Mouse (Mus musculus): ENCODE measurements around the gene Cysrt1.

Gene Cysrt1

GRCm38 (mm10) chr2:25234050-25234449 is 8.2 kb downstream of the Cysrt1 start, which contains the start of gene Slc34a3:
Gene Slc34a3, minus strand, starts transcription at chr2:25234364.
- no peak for DNase-seq

GRCm38 (mm10) chr2:25233421-25233820 is 8.8 kb downstream of the Cysrt1 start:
- no peak for DNase-seq

GRCm38 (mm10) chr2:25231038-25231437 is 11.2 kb downstream of the Cysrt1 start:
- DNase-seq = no peak

DNA sequence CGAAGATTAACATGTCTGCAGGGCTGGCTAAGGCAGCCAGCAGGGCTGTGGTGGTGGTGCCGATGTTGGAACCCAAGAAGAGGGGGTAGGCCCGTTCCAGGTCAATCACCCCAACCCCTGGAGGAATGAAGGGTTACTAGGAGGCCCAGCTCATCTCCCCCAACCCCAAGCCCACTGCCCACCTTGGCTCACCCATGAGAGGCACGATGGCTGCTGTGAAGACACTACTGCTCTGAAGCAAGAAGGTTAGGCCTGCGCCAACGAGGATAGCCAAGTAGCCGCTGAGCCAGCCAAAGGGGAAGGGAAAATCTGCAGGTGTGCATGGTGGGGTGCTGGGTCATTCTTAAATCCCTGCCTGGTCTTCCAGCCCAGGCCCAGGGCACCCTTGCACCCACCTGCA is 11.7 kb downstream of the Cysrt1 start:
- no peak for DNase-seq

DNA sequence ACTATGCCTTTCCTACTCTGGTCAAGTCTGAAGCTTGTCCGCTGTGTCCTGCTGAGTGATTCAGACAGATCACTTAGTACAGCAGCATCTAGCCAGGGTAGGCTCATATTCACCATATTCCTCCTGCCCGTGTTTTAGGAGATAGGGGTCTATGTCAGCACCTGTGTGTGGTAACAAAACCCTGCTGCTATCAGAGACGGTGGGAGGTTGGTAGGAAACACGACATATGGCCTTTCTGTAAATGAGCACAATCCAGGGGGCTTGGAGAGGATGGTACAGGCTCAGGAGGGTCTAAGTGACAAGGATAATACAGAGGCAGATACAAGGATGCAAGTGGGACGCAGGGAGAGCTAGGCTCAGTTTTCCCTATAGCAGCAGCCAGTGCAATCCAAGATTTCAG is 12.7 kb downstream of the Cysrt1 start:
- DNase-seq = no peak

GRCm38 (mm10) chr2:25228995-25229530 is 13.2 kb downstream of the Cysrt1 start:
- peak in 1 of 2 experiments; percentile 21 for DNase-seq

DNA sequence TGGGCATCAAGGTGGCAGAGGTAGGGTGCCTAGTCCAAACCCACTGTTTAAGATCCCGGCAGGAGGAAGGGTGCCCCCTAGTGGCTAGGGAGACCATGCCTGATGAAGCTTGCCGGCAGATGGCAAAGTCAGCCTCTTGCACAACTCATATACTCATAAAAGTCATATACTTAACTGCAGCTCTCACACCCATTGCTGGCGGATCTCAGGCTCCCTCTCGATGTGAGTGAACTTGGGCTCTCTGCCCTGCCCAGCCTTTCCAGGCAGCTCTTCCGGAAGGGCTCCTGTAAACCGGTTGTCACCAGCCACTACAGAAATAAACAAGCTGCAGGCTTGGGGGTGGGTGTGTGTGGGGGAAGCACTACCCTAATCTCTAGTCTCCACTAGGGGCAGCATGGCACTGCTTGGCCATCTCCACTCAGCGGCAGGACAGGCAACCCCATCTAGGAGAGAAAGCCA is 13.8 kb downstream of the Cysrt1 start:
- peak; percentile 83 to 85 for DNase-seq

GRCm38 (mm10) chr2:25227406-25227805 is 14.8 kb downstream of the Cysrt1 start:
- DNase-seq = no peak

DNA sequence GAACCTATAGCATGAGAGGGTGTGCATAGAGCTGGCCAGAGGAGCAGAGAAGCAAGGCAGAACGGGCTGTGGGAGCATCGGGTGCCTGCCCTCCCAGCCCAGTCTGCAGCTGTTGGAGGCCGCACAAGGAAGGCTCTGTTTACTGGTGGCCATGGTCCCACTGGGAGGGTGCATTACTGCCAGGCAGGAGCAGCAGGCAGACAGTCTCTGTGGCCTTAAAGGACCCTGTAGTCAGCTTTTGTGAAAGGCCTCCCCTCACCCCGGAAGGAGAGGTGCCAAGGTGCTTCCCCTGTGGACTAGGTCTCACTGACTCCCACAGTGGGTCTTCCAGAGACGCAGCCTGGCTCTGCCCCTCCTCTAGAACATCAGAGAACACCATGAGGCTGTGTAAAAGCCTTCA is 15.4 kb downstream of the Cysrt1 start:
- no peak for DNase-seq

DNA sequence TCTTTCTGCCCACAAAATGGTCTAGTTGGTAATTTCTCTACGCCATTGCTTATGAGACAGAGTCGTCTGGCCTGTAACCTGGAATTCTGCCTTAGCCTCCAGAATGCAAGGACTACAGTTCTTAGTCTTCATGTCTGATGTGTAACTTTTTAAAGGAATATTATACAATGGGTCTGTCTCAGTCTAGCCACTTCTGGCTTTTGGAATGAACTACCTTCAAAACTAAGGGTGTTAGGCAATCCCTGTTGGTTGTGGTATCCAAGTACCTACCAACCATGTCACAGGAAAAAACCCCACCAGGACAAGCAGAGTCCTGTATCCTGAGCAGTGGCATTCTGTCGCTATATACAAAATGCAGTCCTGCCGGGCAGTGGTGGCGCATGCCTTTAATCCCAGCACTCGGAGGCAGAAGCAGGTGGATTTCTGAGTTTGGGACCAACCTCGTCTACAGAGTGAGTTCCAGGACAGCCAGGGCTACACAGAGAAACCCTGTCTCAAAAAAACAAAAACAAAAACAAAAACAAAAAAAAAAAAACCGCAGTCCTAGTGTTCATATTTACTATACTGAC is 16.4 kb downstream of the Cysrt1 start:
- DNase-seq = no peak

DNA sequence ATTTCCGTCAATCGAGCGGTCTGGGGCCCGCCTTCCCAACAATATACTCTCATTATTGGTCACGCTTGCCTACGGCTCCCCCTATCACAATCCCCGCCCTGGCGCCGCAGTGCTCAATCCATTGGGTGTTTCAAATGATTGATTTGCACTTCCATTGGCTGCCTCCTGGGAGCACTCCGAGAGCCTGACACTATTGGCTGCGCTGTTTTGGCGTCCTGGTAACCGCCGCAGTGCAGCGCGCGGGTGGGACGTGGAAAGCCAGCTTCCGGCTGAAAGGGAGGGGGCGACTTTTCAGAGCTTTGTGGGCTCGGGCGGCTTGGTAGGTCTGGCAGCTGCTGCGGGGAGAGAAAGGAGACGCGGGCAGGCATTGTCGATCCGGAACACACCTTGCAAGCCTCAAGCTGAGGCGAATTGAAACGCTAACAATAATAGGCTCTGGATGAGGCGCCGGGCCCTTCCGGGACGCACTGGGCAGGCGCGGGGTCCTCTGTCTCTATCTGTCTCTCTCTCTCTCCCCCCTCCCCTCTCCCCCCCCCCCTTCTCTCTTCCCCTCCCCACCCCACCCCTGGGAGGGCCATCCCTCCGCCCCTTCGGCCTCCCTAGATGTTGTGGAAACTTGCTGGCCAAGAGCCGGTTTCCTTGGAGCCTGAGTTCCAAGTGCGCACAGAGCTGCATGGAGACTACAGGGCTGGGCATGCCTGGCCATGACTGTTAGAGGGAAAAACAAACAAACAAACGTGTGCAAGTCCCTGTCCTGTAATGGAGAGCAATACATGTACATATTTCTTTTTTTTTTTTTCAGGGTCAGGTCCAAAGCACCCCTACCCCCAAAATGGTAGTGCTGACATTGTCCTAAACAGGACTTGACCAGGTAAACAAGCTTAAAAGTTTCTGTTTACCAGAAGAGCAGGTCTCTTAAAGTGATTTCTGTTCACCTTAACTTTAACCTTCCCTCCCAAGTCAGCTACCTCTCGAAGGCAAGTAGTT is 17.2 kb downstream of the Cysrt1 start:
- DNase-seq = peak; percentile 96 to 99

DNA sequence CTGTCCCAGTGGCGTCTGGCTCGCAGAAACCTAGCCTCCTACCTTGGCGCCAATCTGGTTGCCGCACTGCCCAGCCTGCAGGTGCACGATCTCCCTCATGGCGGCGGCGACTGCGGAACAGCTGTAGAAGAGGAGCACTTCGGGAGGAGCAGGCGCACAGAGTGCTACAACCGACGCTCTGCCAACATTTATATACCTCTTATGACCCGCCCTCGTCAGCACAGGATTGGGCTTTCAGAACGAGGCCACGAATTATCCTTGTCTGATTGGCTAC is 17.8 kb downstream of the Cysrt1 start, which contains the start of gene Tubb4b:
TSS of gene Tubb4b (minus strand) at position 211 of the 274 bp plus-strand sequence.
- DNase-seq = no peak

- DNase-seq = peak; percentile 78 to 86
Measured at GRCm38 (mm10) chr2:25223681-25224491, 18.4 kb downstream of the Cysrt1 start.

DNA sequence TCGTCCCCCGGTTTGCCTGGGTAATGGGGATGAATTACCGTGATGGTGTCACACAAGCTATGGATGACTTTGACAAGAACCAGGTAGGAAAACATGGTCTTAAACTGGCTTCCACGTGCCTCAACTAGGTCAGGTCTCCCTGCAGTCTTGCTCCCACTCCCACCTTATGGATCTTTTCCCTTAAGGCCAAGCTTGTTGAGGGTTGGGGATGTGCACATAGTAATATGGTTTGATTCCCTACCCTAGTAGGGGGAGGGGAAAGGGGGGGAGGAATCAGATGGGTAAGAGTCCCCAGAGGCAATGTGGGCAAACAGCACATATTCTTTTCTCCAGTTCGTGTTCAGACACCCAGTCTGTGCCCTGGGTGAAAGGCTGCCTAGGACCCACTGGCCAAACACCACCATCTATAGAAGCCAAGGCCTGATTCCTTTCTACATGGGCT is 20.9 kb downstream of the Cysrt1 start:
- DNase-seq = no peak

DNA sequence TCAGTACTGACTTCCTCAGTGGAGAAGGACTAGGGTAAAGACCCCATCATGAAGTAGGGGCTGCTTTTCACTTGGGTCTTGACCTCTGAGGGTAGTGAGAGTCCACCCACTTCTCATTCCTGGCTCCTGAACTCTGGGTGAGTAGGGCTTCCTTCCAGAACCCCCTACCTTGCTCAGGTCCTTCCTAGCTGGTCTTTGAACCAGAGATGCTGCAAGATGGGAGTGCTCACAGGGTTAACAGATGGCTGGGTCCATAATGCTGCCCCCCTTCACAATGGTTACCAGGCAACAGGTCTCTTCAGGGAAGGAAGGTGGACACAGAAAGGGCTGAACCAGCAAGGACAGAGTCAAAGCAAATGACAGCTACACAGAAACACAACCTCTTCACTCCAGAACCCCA is 23.8 kb downstream of the Cysrt1 start, which contains the start of gene Fam166a:
TSS of gene Fam166a (plus strand) at position 301 of the 400 bp plus-strand sequence.
- DNase-seq = no peak

DNA sequence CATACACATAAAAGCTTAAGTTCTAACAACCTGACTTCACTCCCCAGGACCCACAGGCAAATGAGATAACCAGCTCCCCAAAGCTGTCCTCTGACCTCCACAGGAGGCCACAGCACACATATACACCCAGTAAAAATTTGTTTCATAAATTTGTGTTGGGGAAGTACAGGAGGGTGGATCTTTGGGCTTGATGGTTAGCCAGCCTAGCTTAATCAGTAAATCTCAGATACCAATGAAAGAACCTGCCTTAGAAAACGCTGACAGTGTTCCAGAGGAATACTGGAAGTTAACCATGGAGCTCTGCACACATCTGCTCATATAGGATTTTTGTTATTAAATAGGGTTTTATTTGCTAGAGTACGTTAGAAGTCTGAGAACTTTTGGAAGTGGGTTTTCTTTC is 24.6 kb downstream of the Cysrt1 start:
- DNase-seq = no peak

DNA sequence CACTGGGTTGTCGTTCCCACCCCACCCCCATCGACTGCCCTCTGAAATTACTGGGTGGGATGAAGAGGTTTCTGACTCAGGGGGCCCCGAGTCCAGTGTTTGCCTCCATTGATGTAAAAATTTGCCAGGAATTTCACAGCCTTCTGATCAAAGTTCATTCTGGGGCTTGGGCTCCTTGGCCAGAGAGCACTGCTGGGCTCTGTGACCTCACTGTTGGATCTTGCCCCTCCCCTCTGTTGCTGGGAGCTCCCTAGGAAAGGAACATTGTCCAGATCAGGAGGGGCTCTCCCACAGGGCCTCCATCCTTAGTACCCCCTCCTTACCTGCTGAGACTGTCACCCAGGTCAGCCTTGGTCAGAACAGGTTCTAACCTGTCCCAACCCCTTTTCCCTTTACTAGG is 27.8 kb downstream of the Cysrt1 start, which contains the start of gene Stpg3:
TSS of gene Stpg3 (minus strand) at position 194 of the 400 bp plus-strand sequence.
- DNase-seq = no peak

DNA sequence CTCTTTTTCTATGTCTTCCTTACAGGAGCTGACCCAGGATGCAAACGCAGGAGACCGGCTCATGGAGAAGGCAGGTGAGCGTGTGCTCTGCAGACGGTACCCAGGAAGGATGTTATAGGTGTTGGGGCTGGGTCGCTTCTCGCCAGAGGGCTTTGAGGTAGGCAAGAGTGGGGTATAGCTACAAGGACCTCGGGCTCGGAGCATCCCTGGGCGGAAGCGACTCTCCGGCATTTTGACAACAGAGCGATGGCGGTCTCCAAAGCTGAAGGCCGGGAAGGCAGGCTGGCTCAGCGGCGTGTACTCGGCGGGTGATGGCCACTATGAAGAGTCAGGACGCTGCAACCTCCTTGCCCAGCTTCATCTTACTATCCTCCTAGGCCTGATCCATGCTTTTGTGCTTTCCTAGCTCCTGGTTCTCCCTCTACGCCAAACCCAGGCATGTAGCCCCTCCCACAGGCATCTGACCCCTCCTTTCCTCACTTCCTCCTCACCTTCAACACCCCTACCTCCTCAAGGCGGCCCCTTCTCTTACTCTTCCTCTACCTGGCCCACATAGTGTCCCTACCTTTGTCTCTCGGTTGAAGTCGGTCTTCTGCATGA is 28.9 kb downstream of the Cysrt1 start:
- DNase-seq = no peak

GRCm38 (mm10) chr2:25211121-25211670 is 31.1 kb downstream of the Cysrt1 start, which contains the start of gene Nelfb:
Gene Nelfb, minus strand, starts transcription at chr2:25211489.
- DNase-seq = peak; percentile 90 to 91

DNA sequence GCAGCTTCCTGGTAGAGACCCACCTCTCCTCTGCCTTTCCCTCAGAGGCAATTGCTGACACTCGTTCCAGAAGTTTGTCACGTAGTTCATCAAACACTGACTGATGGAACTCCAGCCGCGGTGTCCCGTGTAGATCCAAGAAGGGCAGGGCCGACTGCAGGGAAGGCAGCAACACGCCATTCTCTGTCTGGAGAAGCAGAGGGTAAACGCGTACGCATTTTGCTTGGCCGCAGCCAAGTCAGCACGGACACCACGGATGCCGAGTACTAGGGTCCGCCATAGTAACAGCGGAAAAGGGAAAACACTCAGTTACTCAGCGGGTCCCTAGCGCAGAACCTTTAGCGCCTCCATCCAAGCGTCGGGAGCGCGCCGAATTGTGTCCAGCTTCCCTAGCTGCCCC is 31.6 kb downstream of the Cysrt1 start:
- no peak for DNase-seq

- DNase-seq = no peak
Measured at GRCm38 (mm10) chr2:25207593-25207992, 34.7 kb downstream of the Cysrt1 start.
